Mouse (Mus musculus): Measurements from ENCODE around the gene Gm49394. TPM values are rescaled to one million over a fixed set of nuclear protein-coding genes. Genes with fewer than 3 reads are reported as not detected.
A peak's percentile ranks its signal among the peaks of the same experiment; 100 is the strongest.

The Gm49394 gene
- polyA plus RNA-seq, 1 experiment from 2014 or later, result not detected

DNA sequence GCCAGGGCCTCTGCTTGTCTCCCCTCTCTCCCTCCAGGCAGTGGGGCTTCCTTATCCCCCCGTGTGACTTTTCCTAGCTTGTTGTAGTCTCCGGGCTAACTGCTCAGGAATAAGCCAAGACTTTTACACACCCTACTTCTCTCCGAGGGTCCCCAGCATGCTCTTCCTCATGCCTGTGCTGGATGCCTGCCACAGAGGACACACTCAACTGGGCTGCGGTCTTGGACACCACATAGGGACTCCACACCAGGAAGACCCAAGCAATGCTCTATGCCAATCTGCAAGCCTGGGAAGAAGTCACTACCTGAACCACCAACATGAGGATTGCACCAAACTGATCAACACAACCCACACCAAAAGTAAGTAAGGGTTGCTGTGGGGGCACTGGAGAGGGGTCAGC, 3.6 kb downstream of the Gm49394 start:
- ATAC-seq (ENCODE audit: low FRiP score, low read depth), result no peak
- peaks cover 62% of the 10 kb centered on the region for H3K27me3 ChIP-seq (replicated peaks)
- WGBS, result 68% methylated on average over 4 of the region's 4 CpGs
- no peak overlapping the region for H3K4me2 ChIP-seq (replicated peaks)
- no peak overlapping the region for H3K9ac ChIP-seq
- no peak overlapping the region for H3K27ac ChIP-seq
- H3K36me3 ChIP-seq, result peaks cover 2% of the 10 kb centered on the region; the same call in 1 of the 2 replicates
- H3K9me3 ChIP-seq, result peaks cover 25% of the 10 kb centered on the region
- no peak overlapping the region for H3K4me3 ChIP-seq
- 0 out of 2 replicates have a peak, but pooled peaks cover 8% of the 10 kb centered on the region for H3K4me1 ChIP-seq

DNA sequence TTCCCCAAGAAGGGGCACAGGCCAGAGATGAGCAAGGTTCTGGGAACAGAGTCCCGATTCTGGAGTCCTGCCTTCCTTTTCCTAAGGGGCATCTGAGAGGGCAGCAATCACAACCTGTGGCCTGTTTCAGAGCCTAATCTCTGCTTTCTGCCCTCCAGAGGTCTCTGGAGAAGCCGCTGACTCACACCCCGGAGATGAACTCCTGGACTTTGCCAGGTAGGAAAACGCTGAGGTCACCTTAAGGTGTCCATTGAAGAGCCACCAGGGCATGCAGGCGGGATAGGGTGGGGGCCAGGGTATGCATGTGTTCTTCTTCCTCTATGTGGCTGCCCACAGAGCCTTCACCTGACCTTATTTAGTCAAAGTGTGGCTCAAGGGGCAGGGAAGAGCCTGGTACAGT, 4.4 kb downstream of the Gm49394 start:
- no peak for ATAC-seq (ENCODE audit: low FRiP score, low read depth)
- Histone ChIP-seq H3K9ac (no peak overlapping the region), H3K4me2 (replicated peaks) (no peak overlapping the region), H3K27ac (no peak overlapping the region), H3K4me1 (peaks cover 15% of the 10 kb centered on the region), H3K9me3 (peaks cover 22% of the 10 kb centered on the region), H3K27me3 (replicated peaks) (peaks cover 69% of the 10 kb centered on the region), H3K4me3 (no peak overlapping the region), H3K36me3 (peaks cover 2% of the 10 kb centered on the region; the same call in 1 of the 2 replicates)
- 49% methylated on average over 5 of the region's 5 CpGs for WGBS

DNA sequence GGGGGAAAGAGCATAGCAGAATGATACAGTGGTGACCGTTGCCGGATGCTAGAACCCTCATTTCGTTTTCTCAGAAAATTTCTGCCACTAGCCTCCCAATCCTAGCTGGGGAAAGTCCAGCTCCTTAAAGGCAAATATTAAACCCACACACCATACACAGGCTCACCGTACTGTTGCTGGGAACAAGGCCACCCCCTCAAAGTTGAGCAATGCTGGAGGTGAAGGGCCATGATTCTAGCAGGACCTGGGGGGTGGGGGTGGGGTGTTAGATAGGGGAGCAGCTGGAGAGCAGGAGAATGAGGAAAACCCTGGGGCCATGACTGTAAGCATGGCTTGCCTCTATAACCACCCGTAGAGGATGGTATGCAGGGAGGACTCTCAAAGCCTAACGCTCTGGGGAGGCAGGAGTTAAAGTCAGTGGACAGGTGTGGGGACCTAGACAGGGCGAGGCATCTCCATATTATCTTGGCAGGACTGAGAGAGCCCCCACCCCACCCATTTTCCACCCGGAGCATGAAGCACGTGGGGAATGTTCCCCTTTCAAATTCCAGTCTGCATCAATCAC, 5.2 kb downstream of the Gm49394 start:
- Histone ChIP-seq H3K4me1 (peaks cover 17% of the 10 kb centered on the region), H3K4me2 (replicated peaks) (peak overlapping the region; percentile 46), H3K4me3 (no peak overlapping the region), H3K36me3 (peaks cover 2% of the 10 kb centered on the region; the same call in 1 of the 2 replicates), H3K27ac (no peak overlapping the region), H3K9me3 (peaks cover 14% of the 10 kb centered on the region), H3K27me3 (replicated peaks) (peaks cover 78% of the 10 kb centered on the region), H3K9ac (no peak overlapping the region)
- WGBS, result 2% methylated on average over 9 of the region's 9 CpGs
- no peak for ATAC-seq (ENCODE audit: low FRiP score, low read depth)

- Histone ChIP-seq H3K9me3 (peaks cover 8% of the 10 kb centered on the region; the same call in 1 of the 2 replicates), H3K9ac (0 out of 2 replicates have a peak overlapping the region, but pooled peaks have one; percentile 33), H3K4me3 (peak overlapping the region; percentile 18), H3K27me3 (replicated peaks) (peaks cover 83% of the 10 kb centered on the region), H3K4me1 (peaks cover 23% of the 10 kb centered on the region), H3K4me2 (replicated peaks) (peak overlapping the region; percentile 46), H3K36me3 (peaks cover 2% of the 10 kb centered on the region; the same call in 1 of the 2 replicates), H3K27ac (no peak overlapping the region)
- WGBS, result under 1% methylated on average over 53 of the region's 53 CpGs
- no peak for ATAC-seq (ENCODE audit: low FRiP score, low read depth)
Observed at GRCm38 (mm10) chr7:142663931-142664421, 5.8 kb downstream of the Gm49394 start.

DNA sequence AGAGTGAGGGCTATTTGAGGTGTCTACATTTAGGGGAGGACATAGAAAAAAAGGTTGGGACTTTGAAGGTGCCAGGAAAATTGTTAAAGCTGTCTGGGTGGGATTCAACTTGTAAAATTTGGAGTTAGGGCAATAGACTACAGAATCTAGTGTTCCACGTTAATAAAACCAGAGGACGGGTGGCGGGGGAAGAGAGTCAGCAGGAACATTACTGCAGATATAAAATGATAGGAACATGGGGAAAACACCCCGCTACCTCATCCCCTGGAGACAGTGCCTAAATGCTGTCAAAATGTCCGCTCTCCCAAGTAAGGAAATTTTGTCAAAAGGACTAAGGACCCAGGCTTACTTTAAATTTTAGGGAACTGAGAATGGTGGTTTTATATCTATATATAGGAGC, 6.6 kb downstream of the Gm49394 start:
- Histone ChIP-seq H3K27ac (no peak overlapping the region), H3K4me2 (replicated peaks) (peak overlapping the region; percentile 46; the same call in 1 of the 2 replicates), H3K4me3 (no peak overlapping the region), H3K4me1 (peaks cover 31% of the 10 kb centered on the region), H3K27me3 (replicated peaks) (peaks cover 92% of the 10 kb centered on the region), H3K36me3 (peaks cover under 1% of the 10 kb centered on the region; the same call in 1 of the 2 replicates), H3K9ac (no peak overlapping the region), H3K9me3 (no peaks in the 10 kb centered on the region)
- ATAC-seq (ENCODE audit: low FRiP score, low read depth), result no peak
- WGBS, result 4% methylated on average over 5 of the region's 5 CpGs

DNA sequence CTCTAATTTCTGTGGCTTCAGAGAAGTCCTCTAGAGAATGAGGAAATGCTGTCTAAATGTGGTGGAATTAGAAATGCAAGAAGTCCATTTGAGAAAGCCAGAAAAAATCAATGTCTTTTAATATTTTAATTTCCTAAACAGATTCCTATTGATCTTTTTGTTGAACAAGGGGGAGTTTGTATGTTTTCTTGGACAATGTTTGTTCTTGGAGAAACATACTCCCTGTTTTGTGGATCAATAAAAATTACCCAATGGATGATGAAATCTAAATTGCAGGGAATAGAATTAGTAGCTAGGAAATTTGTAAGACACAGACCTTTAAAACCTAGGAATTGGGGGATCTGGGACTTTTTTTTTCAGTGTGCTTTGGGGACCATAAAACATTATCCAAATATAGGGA, 7.9 kb downstream of the Gm49394 start:
- ATAC-seq (ENCODE audit: low FRiP score, low read depth), result no peak
- Histone ChIP-seq H3K4me2 (replicated peaks) (peak overlapping the region; percentile 61; the same call in 1 of the 2 replicates), H3K4me3 (no peak overlapping the region), H3K9ac (no peak overlapping the region), H3K9me3 (no peaks in the 10 kb centered on the region), H3K4me1 (peaks cover 33% of the 10 kb centered on the region), H3K27ac (no peak overlapping the region), H3K36me3 (no peaks in the 10 kb centered on the region), H3K27me3 (replicated peaks) (peaks cover 100% of the 10 kb centered on the region)

- no peak for ATAC-seq (ENCODE audit: low FRiP score, low read depth)
- Histone ChIP-seq H3K4me2 (replicated peaks) (peak overlapping the region; percentile 61), H3K27me3 (replicated peaks) (peaks cover 100% of the 10 kb centered on the region), H3K27ac (no peak overlapping the region), H3K9me3 (no peaks in the 10 kb centered on the region), H3K36me3 (no peaks in the 10 kb centered on the region), H3K9ac (peak overlapping the region; percentile 56), H3K4me1 (peaks cover 33% of the 10 kb centered on the region), H3K4me3 (peak overlapping the region; percentile 39)
- WGBS, result 1% methylated on average over 25 of the region's 25 CpGs
Observed at GRCm38 (mm10) chr7:142661046-142661445, 8.7 kb downstream of the Gm49394 start.

DNA sequence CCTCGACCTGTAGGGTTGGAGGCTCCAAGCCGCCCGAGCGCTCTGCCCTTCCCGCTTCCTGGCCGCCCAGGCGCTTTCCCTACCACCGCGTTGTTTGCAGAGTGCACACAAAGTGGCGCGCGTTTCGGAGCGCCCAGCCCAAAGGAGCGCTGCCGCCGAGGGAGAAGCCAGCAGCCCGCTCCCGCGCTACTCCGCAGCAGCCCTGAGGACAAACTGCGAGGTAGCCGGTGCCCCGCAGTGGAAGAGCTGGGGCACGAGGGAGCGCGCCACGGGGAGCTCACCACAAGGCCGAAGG, 9.1 kb downstream of the Gm49394 start:
- WGBS, result under 1% methylated on average over 29 of the region's 29 CpGs
- no peak for ATAC-seq (ENCODE audit: low FRiP score, low read depth)
- peak overlapping the region; percentile 39 for H3K4me3 ChIP-seq
- no peaks in the 10 kb centered on the region for H3K36me3 ChIP-seq
- H3K27ac ChIP-seq, result peak overlapping the region; percentile 37; the same call in 1 of the 2 replicates
- peaks cover 100% of the 10 kb centered on the region for H3K27me3 ChIP-seq (replicated peaks)
- H3K4me2 ChIP-seq (replicated peaks), result peak overlapping the region; percentile 61
- H3K9me3 ChIP-seq, result no peaks in the 10 kb centered on the region
- H3K4me1 ChIP-seq, result peaks cover 33% of the 10 kb centered on the region
- peak overlapping the region; percentile 56 for H3K9ac ChIP-seq

DNA sequence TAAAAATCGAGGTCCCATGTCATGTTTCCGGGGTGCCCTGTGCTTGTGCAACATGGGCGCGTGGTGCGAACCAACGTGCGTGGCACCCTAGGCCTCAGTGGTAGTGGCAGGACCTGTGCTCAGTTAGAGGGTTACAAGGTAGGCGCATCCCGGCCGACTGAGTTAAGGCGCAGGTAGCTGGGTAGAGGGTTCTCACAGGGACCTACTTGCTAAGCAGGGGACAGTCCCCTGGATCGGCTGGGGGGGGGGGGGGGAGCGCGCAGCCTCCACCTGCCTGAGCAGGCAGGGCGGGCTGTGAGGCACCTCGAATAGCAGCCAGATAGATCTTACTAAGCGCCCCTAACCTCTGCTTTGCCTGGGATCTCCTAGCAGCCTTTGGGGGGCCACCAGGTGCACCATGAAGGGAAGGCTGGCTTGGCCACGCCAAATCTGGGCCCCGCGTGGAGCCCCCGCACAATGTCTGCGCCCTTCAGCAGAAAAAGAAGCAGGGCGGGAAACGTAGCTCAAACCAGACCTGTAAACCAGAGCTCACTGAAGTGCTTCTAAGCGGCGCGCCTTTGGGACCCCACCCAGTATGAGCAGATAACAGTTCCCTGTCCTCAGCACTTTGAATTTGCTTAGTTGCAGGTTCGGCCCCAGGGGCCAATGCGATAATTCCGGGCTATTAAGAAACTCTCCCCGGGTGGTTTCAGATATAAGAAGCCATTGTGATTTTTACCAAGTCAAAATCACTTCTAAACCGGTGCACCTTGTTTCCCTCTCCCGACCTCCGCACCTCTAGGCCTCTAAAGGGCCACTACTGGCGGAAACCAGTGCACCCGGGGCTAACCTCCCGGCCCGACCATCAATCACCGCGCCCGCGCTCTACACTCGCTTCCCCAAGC, 9.7 kb downstream of the Gm49394 start:
- under 1% methylated on average over 43 of the region's 43 CpGs for WGBS
- peak overlapping the region; percentile 39 for H3K4me3 ChIP-seq

GRCm38 (mm10) chr7:142659181-142659681, 10.5 kb downstream of the Gm49394 start:
- H3K27me3 ChIP-seq (replicated peaks), result peaks cover 100% of the 10 kb centered on the region
- peak overlapping the region; percentile 61 for H3K4me2 ChIP-seq (replicated peaks)
- peak overlapping the region; percentile 59 for H3K9ac ChIP-seq
- no peak overlapping the region for H3K27ac ChIP-seq
- H3K9me3 ChIP-seq, result no peaks in the 10 kb centered on the region
- peak overlapping the region; percentile 39 for H3K4me3 ChIP-seq
- no peaks in the 10 kb centered on the region for H3K36me3 ChIP-seq
- peak; percentile 43 for ATAC-seq (ENCODE audit: low FRiP score, low read depth)
- WGBS, result under 1% methylated on average over 64 of the region's 70 CpGs
- peaks cover 30% of the 10 kb centered on the region for H3K4me1 ChIP-seq

More for the DNA sequence above, 9.7 kb downstream of the Gm49394 start:
- Histone ChIP-seq H3K27me3 (replicated peaks) (peaks cover 100% of the 10 kb centered on the region), H3K9ac (peak overlapping the region; percentile 56), H3K27ac (peak overlapping the region; percentile 37; the same call in 1 of the 2 replicates), H3K4me2 (replicated peaks) (peak overlapping the region; percentile 61), H3K4me1 (peaks cover 33% of the 10 kb centered on the region), H3K36me3 (no peaks in the 10 kb centered on the region), H3K9me3 (no peaks in the 10 kb centered on the region)
- ATAC-seq (ENCODE audit: low FRiP score, low read depth), result no peak

DNA sequence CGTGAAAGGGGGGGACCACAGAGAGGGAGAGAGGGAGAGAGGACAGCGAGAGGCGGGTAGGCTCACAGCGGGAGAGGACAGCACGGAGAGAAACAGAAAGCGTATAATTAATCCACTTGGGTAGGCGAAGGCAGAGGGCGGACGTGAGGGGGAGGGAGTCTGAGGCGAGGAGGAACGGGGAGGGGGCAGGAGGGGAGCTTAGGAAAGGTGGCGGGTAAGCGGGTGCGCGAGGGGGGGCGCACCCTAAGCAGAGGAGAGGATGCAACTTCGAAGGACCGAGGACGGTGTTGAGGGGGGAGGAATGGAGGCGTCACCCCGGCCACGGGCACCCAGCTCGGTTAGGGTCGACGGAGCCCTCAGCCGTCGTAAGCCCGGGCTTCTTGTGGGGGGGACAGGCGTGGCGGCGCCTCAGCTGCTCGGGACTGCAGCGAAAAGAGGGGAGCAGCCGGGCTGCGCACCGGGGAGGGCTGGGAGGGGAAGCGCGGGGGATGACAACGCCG, 11.0 kb downstream of the Gm49394 start:
- H3K36me3 ChIP-seq, result no peaks in the 10 kb centered on the region; the same call in 1 of the 2 replicates
- H3K9me3 ChIP-seq, result no peaks in the 10 kb centered on the region
- peaks cover 25% of the 10 kb centered on the region for H3K4me1 ChIP-seq
- peaks cover 100% of the 10 kb centered on the region for H3K27me3 ChIP-seq (replicated peaks)
- peak; percentile 23; the same call in 1 of the 2 replicates for ATAC-seq (ENCODE audit: low FRiP score, low read depth)
- peak overlapping the region; percentile 61 for H3K4me2 ChIP-seq (replicated peaks)
- H3K27ac ChIP-seq, result no peak overlapping the region
- H3K4me3 ChIP-seq, result peak overlapping the region; percentile 39
- peak overlapping the region; percentile 59 for H3K9ac ChIP-seq
- 1% methylated on average over 39 of the region's 40 CpGs for WGBS

Measured in neural tube, embryonic 12.5 days (tissue).